Mouse (Mus musculus): ENCODE results near the gene Kcnab3. TPM values are rescaled to one million over a fixed set of nuclear protein-coding genes. Genes with fewer than 3 reads are reported as not detected.

Kcnab3 gene
- polyA plus RNA-seq, 1 experiment from 2014 or later = 1.1 TPM

DNA sequence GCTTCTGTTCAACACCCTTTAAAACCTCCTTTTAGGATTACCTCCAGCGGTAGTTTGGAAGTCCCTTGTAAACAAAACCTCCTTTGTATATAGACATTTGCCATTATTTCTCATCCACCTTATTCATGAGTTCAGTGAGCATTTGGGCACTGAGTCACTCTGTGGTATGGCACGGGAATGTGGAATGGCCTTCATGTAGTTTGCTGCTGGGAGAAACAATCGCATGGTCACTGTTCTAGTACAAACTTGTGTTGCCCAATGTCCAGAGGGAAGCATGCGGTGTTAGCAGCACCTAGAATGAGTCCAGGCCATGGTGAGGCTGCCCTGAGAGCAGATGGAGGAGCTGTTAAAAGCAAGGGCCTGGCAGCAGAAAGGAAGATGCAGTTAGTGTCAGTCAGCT lies 8.7 kb downstream of the Kcnab3 start:
- no peak for DNase-seq (ENCODE audit: low spot score)
- WGBS = 76% methylated on average over 4 of the region's 4 CpGs
- H3K27me3 ChIP-seq (replicated peaks; ENCODE audit: low read depth, poor library complexity, severe bottlenecking) = peaks cover 44% of the 10 kb centered on the region
- peaks cover 24% of the 10 kb centered on the region for H3K4me1 ChIP-seq
- H3K9me3 ChIP-seq = 0 out of 2 replicates have a peak, but pooled peaks cover 8% of the 10 kb centered on the region
- no peak overlapping the region for H3K27ac ChIP-seq (replicated peaks)
- H3K4me3 ChIP-seq = no peak overlapping the region
- H3K36me3 ChIP-seq (replicated peaks) = no peaks in the 10 kb centered on the region

DNA sequence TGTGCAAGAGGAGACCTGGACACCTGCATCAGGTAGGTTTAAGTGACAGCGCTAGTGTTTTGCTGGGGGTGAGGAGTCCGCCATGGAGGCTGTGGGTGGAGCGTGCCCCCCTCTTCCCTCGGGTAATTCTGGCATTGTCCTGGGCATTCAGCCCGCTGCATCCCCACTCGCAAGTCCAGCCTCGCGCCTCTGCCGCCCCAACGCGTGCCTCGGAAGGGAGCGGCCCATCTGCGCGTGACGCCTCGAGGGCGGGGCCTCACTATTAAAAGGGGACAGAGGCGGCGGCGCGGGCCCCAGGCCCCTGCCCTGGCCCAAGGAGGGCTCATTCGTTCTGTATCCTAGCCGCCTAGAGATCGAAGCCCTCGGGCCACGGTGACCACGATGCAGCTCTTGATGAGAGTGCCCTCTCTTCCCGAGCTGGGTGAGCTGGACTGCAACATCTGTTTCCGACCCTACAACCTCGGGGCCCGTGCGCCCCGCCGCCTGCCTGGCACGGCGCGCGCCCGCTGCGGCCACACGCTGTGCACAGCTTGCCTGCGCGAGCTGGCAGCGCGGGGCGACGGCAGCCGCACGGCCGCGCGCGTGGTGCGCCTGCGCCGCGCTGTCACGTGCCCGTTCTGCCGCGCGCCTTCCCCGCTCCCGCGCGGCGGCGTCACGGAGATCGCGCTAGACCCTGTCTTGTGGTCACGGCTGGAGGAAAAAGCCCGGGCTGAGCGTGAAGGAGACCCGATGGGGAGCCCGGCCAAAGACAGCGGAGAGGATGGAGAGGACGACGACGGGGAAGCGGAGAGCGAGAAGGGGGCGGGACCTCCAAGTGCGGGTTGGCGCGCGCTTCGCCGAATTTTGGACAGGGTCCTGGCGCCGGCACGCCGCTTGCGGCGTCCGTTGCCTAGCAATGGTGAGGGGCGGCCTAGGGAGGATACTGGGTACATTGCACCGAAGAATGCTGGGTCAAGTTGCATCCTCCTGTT lies 14.4 kb downstream of the Kcnab3 start, which contains the start of gene Rnf227:
TSS of gene Rnf227 (plus strand) at position 301 of the 971 bp plus-strand sequence.
- H3K9me3 ChIP-seq = 0 out of 2 replicates have a peak, but pooled peaks cover 8% of the 10 kb centered on the region
- peak within 1 kb of the TSS; percentile 90 for H3K27ac ChIP-seq (replicated peaks)
- 2% methylated on average over 99 of the region's 99 CpGs for WGBS
- peaks cover 32% of the 10 kb centered on the region for H3K36me3 ChIP-seq (replicated peaks)
- peaks cover 18% of the 10 kb centered on the region for H3K4me1 ChIP-seq
- H3K27me3 ChIP-seq (replicated peaks; ENCODE audit: low read depth, poor library complexity, severe bottlenecking) = peaks cover 31% of the 10 kb centered on the region
- DNase-seq (ENCODE audit: low spot score) = peak; percentile 88
- H3K4me3 ChIP-seq = peak within 1 kb of the TSS; percentile 69

DNA sequence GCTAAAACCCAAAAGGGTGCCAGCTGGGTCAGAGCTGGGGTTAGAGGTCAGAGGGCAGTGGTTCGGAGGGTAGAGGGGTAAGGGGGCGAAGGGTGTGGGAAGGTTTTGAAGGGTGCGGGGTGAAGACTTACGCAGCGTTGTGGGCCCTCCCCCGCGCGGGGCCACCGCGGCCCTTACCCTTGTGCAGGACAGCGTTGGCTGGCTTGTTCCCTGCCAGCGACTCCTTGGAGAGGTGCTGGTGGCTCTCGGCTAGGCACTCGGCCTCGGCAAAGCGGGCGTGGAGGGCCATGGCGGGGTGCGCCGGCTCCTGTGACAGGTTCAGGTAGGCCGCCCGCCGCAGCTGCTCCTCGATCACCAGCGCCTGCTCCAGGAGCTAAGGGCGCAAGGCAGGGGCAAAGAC lies 20.4 kb downstream of the Kcnab3 start:
- Histone ChIP-seq H3K4me3 (no peak overlapping the region), H3K9me3 (no peaks in the 10 kb centered on the region), H3K27me3 (replicated peaks; ENCODE audit: low read depth, poor library complexity, severe bottlenecking) (peaks cover 2% of the 10 kb centered on the region; the same call in 1 of the 2 replicates), H3K27ac (replicated peaks) (no peak overlapping the region), H3K4me1 (peaks cover 1% of the 10 kb centered on the region), H3K36me3 (replicated peaks) (peaks cover 91% of the 10 kb centered on the region)
- 90% methylated on average over 26 of the region's 26 CpGs for WGBS
- no peak for DNase-seq (ENCODE audit: low spot score)

DNA sequence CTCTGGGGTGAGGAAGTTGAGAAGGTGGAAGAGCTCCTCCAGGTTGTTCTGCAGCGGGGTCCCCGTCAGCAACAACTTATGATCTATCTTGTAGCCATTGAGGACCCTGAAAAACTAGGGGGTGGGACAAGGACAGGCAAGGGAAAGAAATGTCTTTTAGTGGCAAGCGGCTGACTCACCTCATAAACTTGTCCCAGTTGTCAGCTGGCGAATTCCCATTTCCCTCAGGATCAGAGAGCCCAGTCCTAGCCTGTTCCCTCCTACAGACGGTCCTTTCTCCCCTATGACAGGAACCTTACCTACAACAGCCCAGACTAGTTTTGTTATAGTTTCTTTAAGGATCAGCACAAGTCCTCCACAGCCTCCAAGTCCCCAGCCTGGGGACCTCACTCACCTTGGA lies 30.5 kb downstream of the Kcnab3 start:
- Histone ChIP-seq H3K27ac (replicated peaks) (no peak overlapping the region), H3K36me3 (replicated peaks) (peaks cover 100% of the 10 kb centered on the region), H3K4me3 (no peak overlapping the region), H3K4me1 (peaks cover 4% of the 10 kb centered on the region), H3K27me3 (replicated peaks; ENCODE audit: low read depth, poor library complexity, severe bottlenecking) (no peaks in the 10 kb centered on the region), H3K9me3 (no peaks in the 10 kb centered on the region)
- 93% methylated on average over 5 of the region's 5 CpGs for WGBS
- DNase-seq (ENCODE audit: low spot score) = no peak

DNA sequence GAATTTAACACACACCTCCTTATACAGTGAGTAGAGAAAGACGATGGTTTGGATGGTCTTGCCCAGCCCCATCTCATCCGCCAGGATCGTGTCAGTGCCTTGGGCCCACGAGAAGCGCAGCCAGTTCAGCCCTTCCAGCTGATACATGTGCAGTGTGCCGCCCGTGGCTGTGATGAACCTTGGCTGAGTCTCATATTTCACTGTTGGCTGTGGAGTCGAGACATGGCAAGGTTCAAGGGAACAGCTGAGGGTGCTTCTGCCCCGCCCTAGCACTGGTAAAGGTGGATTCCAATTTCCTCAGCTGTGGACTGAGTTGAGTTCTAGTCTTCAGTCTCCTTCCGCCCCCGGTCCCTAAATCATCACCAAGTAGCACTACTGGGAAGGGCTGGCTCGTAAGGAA lies 31.6 kb downstream of the Kcnab3 start:
- no peak overlapping the region for H3K4me3 ChIP-seq
- no peaks in the 10 kb centered on the region for H3K27me3 ChIP-seq (replicated peaks; ENCODE audit: low read depth, poor library complexity, severe bottlenecking)
- 89% methylated on average over 12 of the region's 12 CpGs for WGBS
- no peak for DNase-seq (ENCODE audit: low spot score)
- no peaks in the 10 kb centered on the region for H3K9me3 ChIP-seq
- peaks cover 100% of the 10 kb centered on the region for H3K36me3 ChIP-seq (replicated peaks)
- H3K4me1 ChIP-seq = peaks cover 15% of the 10 kb centered on the region
- H3K27ac ChIP-seq (replicated peaks) = no peak overlapping the region

DNA sequence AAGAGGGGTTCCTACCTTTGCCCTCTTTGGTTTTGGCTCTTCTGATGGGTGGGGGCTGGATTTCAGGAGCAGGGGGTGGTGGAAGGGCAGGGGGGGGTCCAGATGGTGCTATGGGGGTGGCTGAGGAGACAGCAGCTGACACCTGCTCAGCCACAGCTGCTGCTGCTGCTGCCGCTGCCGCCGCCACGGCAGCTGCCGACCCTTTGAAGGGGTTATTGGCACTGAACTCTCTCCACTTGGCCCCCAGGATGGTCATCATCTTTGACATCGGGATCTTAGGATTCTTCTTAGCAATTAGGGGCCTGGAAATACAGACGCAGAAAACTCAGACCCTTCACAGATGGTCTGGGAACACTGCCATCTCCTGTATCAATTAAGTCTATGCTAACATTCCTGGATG lies 36.0 kb downstream of the Kcnab3 start:
- Histone ChIP-seq H3K9me3 (no peaks in the 10 kb centered on the region), H3K36me3 (replicated peaks) (peaks cover 75% of the 10 kb centered on the region), H3K4me1 (peaks cover 57% of the 10 kb centered on the region), H3K27ac (replicated peaks) (peak overlapping the region; percentile 49; the same call in 1 of the 2 replicates), H3K27me3 (replicated peaks; ENCODE audit: low read depth, poor library complexity, severe bottlenecking) (no peaks in the 10 kb centered on the region), H3K4me3 (no peak overlapping the region)
- peak; percentile 26 for DNase-seq (ENCODE audit: low spot score)
- 68% methylated on average over 7 of the region's 7 CpGs for WGBS

DNA sequence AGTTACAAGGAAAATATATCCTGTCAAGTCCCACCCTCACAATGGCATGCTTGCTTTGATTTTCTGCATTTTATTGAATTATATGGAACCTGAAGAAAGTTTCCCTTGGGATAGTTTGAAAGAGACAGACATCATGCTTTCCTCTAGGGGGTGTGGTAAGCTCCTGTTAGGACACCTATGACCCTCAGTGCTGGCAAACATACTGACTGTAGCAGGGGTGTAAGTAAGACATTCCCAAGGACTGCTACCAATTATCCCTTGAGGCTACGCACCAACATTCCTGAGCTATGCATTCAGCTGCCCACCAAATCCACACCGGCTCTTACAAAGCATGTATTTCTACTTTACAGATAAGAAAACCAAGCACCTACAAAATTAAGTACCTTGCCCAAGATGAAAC lies 36.4 kb downstream of the Kcnab3 start:
- H3K36me3 ChIP-seq (replicated peaks) = peaks cover 71% of the 10 kb centered on the region
- H3K27me3 ChIP-seq (replicated peaks; ENCODE audit: low read depth, poor library complexity, severe bottlenecking) = no peaks in the 10 kb centered on the region
- DNase-seq (ENCODE audit: low spot score) = peak; percentile 31
- WGBS = 47% methylated on average over 2 of the region's 2 CpGs
- no peak overlapping the region for H3K27ac ChIP-seq (replicated peaks)
- H3K4me1 ChIP-seq = peaks cover 61% of the 10 kb centered on the region
- H3K9me3 ChIP-seq = no peaks in the 10 kb centered on the region
- no peak overlapping the region for H3K4me3 ChIP-seq

DNA sequence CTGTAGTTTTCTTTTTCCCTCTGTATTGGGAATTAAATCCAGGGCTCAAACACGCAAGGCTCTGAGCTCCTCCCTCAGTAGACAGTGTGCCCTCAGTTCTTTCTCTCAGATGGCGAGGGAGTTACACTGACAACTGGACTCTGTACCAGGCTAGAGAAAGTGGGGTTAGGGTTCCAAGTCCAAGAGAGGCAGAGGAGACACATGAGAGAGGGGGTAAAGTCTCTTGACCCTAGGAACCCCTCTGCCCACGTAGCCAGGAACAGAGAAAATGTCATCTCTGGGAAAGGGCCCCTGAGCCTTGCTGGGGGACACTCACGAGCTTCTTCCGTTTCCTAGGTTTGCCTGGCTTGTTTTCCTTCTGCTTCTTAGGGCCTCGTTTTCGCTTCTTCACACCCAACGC lies 38.3 kb downstream of the Kcnab3 start:
- H3K4me3 ChIP-seq = peak overlapping the region; percentile 97; the same call in 1 of the 2 replicates
- peaks cover 72% of the 10 kb centered on the region for H3K4me1 ChIP-seq
- 47% methylated on average over 8 of the region's 8 CpGs for WGBS
- H3K36me3 ChIP-seq (replicated peaks) = peaks cover 52% of the 10 kb centered on the region
- peak overlapping the region; percentile 100 for H3K27ac ChIP-seq (replicated peaks)
- no peaks in the 10 kb centered on the region for H3K27me3 ChIP-seq (replicated peaks; ENCODE audit: low read depth, poor library complexity, severe bottlenecking)
- DNase-seq (ENCODE audit: low spot score) = no peak
- H3K9me3 ChIP-seq = no peaks in the 10 kb centered on the region

DNA sequence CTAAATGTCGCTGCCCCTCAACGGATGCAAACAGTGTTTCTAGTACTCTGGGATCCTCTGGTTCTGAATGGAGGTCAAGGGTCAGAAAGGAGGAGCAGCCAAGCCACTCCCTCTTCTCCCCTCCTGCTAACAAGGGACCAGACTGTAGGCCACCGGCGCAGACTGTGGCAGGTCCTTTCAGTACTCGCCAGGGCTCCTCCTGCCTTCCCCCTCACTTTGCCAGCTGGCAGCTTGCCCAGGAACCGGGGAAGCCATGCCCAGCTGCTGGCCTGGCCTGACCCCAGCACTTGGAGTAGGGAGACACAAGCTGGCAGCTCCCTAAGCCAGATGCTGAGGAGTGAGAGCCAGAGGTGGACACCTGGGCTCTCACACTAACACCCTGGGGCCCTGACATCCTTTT lies 38.9 kb downstream of the Kcnab3 start:
- 3% methylated on average over 6 of the region's 6 CpGs for WGBS
- H3K36me3 ChIP-seq (replicated peaks) = peaks cover 47% of the 10 kb centered on the region
- peak; percentile 63 for DNase-seq (ENCODE audit: low spot score)
- H3K27me3 ChIP-seq (replicated peaks; ENCODE audit: low read depth, poor library complexity, severe bottlenecking) = no peaks in the 10 kb centered on the region
- H3K9me3 ChIP-seq = no peaks in the 10 kb centered on the region
- peaks cover 76% of the 10 kb centered on the region for H3K4me1 ChIP-seq
- peak overlapping the region; percentile 100 for H3K27ac ChIP-seq (replicated peaks)
- H3K4me3 ChIP-seq = peak overlapping the region; percentile 97

DNA sequence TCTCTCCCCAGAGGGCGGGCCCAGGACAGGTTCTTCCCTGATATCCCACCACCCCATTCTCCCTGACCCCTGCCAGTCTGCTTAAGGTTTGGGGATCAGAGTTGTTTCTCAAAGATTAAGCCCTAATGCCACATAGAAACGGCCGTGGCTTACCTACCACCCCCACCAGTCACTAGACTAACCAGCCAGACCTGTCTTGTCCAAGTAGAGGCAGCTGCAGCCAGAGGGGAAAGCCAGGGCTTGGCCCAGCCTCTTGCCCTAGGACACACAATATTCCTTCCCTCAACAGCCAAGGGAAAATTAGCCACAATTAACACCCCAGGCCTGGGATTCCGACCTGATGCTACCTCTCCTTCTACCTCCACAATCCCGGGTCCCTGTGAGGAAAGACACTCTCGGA lies 39.7 kb downstream of the Kcnab3 start:
- Histone ChIP-seq H3K4me3 (peak overlapping the region; percentile 97), H3K27me3 (replicated peaks; ENCODE audit: low read depth, poor library complexity, severe bottlenecking) (no peaks in the 10 kb centered on the region), H3K27ac (replicated peaks) (peak overlapping the region; percentile 100), H3K4me1 (peaks cover 84% of the 10 kb centered on the region), H3K9me3 (no peaks in the 10 kb centered on the region), H3K36me3 (replicated peaks) (peaks cover 38% of the 10 kb centered on the region)
- 22% methylated on average over 6 of the region's 6 CpGs for WGBS
- DNase-seq (ENCODE audit: low spot score) = no peak

DNA sequence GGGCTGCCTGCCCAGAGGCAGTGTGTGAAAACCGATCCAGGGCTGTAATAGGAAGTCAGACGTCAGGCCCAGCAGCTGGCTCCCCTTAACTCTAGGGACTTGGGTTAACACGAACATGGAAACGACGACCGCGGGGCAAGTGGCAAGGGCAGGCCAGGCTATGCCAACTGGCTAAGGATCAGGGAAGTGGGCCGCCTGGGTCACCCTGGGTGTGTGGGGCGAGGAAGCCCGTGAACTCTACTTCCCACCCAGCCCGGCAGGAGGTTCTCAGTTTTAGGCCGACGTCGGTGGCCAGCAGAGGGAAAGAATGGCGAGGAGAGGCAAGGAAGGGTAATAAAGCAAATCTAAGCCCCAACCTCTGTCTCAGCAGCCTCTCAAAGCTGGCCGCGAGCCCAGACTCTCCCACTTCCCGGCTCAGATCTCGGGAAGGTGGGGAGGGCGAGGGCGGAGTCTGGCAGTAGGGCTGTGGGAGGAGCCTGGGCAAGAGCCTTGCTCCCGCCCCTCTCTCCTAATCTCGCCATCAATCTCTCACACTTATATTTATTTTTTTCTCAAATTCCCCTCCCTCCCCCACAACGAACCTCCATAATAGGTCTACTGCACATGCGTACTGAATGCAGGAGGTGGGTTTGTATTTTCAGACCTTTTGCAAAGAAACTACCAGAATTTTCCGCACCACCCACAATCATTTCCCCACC lies 40.2 kb downstream of the Kcnab3 start:
- under 1% methylated on average over 26 of the region's 26 CpGs for WGBS

DNA sequence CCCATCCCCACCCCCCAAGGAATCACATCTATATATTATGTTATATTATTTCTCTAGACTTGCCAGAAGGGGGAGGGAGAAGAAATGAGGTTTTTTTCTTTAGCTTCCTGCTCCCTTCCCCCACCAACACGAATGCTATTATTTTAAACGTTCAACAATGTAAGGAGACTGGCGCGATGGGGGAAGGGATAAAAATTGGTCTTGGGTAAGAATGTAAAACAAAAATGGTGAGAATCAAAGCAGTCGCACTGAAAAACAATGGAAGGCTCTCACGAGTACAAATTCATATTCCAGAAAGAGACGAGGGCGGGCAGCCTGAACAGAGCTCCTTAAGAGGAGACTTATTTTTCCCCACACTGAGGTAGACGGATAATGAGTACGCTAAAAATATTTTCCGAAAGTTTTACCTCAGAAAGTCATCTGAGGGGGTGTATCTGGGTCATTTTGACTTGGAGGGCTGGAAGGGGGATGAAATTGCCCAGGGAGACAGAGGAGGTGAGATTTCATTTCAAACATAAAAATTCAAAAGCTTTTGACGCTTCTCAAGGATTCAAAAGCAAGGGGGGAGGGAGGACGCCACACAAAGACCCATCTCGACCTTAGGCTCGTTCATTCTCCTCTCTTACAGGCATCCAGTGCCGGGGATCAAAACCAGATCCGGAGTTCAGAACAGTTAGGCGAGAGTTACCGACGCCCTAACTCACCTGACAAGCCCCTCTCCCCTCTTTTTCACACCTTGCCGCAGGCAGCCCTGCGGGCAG lies 41.0 kb downstream of the Kcnab3 start:
- under 1% methylated on average over 22 of the region's 22 CpGs for WGBS
- H3K27ac ChIP-seq (replicated peaks) = peak overlapping the region; percentile 100
- peaks cover 88% of the 10 kb centered on the region for H3K4me1 ChIP-seq
- H3K36me3 ChIP-seq (replicated peaks) = peaks cover 28% of the 10 kb centered on the region
- peak overlapping the region; percentile 97 for H3K4me3 ChIP-seq
- H3K9me3 ChIP-seq = no peaks in the 10 kb centered on the region
- peak; percentile 57 for DNase-seq (ENCODE audit: low spot score)
- H3K27me3 ChIP-seq (replicated peaks; ENCODE audit: low read depth, poor library complexity, severe bottlenecking) = no peaks in the 10 kb centered on the region

More for the DNA sequence above, 40.2 kb downstream of the Kcnab3 start:
- peak; percentile 93 for DNase-seq (ENCODE audit: low spot score)
- Histone ChIP-seq H3K27ac (replicated peaks) (peak overlapping the region; percentile 100), H3K9me3 (no peaks in the 10 kb centered on the region), H3K4me3 (peak overlapping the region; percentile 97), H3K27me3 (replicated peaks; ENCODE audit: low read depth, poor library complexity, severe bottlenecking) (no peaks in the 10 kb centered on the region), H3K4me1 (peaks cover 88% of the 10 kb centered on the region), H3K36me3 (replicated peaks) (peaks cover 33% of the 10 kb centered on the region)

Measured in embryonic facial prominence, embryonic 10.5 days (tissue).